Comparison of ENCODE assay signal across 31 mouse cellular contexts in genomic region chr16:25557181-25557580, GRCm38 (mm10).
"Had no signal": no experiment of that assay in that cellular context is flagged by ENCODE, and none has a peak within 500 bp of the region (broad histone marks: within the 10 kb centered on the region; RNA-seq: fewer than 3 reads in every experiment).

No protein-coding gene starts in this region.

- DNase-seq: left cerebral cortex, postnatal 4 days; liver; liver, embryonic 13.5 days; liver, postnatal 0 days; lung, adult 18-20 months; lung, adult 2 months; lung, embryonic 14.5 days; lung, postnatal 10 days; lung, postnatal 14 days; lung, postnatal 36 days; lung, postnatal 4 days; midbrain, embryonic 14.5 days had no signal

- H3K27ac ChIP-seq: limb, embryonic 10.5 days; limb, embryonic 12.5 days; limb, embryonic 13.5 days; limb, embryonic 15.5 days; liver, embryonic 12.5 days; liver, embryonic 13.5 days; liver, embryonic 14.5 days; liver, embryonic 15.5 days; lung, embryonic 15.5 days; macrophage; midbrain, embryonic 10.5 days; midbrain, embryonic 12.5 days; midbrain, embryonic 13.5 days; midbrain, embryonic 15.5 days; neural tube, embryonic 12.5 days had no signal

- H3K4me3 ChIP-seq: limb, embryonic 10.5 days; limb, embryonic 12.5 days; limb, embryonic 13.5 days; limb, embryonic 15.5 days; liver, embryonic 12.5 days; liver, embryonic 13.5 days; liver, embryonic 15.5 days; lung, embryonic 15.5 days; megakaryocyte, embryonic 14.5 days; midbrain, embryonic 10.5 days; midbrain, embryonic 12.5 days; midbrain, embryonic 13.5 days; midbrain, embryonic 15.5 days; neural tube, embryonic 12.5 days had no signal

- H3K4me1 ChIP-seq: limb, embryonic 10.5 days; limb, embryonic 12.5 days; limb, embryonic 13.5 days; limb, embryonic 15.5 days; liver, embryonic 12.5 days; liver, embryonic 13.5 days; liver, embryonic 15.5 days; lung, embryonic 15.5 days; midbrain, embryonic 10.5 days; midbrain, embryonic 12.5 days; midbrain, embryonic 13.5 days; midbrain, embryonic 15.5 days; neural tube, embryonic 12.5 days had no signal

- H3K36me3 ChIP-seq: limb, embryonic 10.5 days; limb, embryonic 12.5 days; limb, embryonic 13.5 days; limb, embryonic 15.5 days; liver, embryonic 12.5 days; liver, embryonic 13.5 days; liver, embryonic 15.5 days; lung, embryonic 15.5 days; midbrain, embryonic 10.5 days; midbrain, embryonic 12.5 days; midbrain, embryonic 13.5 days; midbrain, embryonic 15.5 days; neural tube, embryonic 12.5 days had no signal

- ATAC-seq: liver, embryonic 12.5 days; liver, postnatal 0 days; lung, postnatal 0 days; midbrain, embryonic 13.5 days; midbrain, embryonic 15.5 days; midbrain, embryonic 16.5 days had no signal

- H3K9ac ChIP-seq: limb, embryonic 12.5 days; limb, embryonic 13.5 days; limb, embryonic 15.5 days; liver, embryonic 12.5 days; liver, embryonic 13.5 days; liver, embryonic 14.5 days; liver, embryonic 15.5 days; liver, postnatal 0 days; lung, embryonic 14.5 days; lung, embryonic 15.5 days; midbrain, embryonic 12.5 days; midbrain, embryonic 13.5 days; midbrain, embryonic 15.5 days; neural tube, embryonic 12.5 days had no signal

- H3K4me2 ChIP-seq: limb, embryonic 12.5 days; limb, embryonic 13.5 days; limb, embryonic 15.5 days; liver, embryonic 11.5 days; liver, embryonic 12.5 days; liver, embryonic 13.5 days; liver, embryonic 15.5 days; lung, embryonic 14.5 days; lung, embryonic 15.5 days; midbrain, embryonic 11.5 days; midbrain, embryonic 12.5 days; midbrain, embryonic 13.5 days; midbrain, embryonic 15.5 days; neural tube, embryonic 12.5 days had no signal

- H3K27me3 ChIP-seq: limb, embryonic 12.5 days; limb, embryonic 13.5 days; limb, embryonic 15.5 days; liver, embryonic 12.5 days; liver, embryonic 13.5 days; liver, embryonic 15.5 days; lung, embryonic 15.5 days; megakaryocyte, embryonic 14.5 days; midbrain, embryonic 12.5 days; midbrain, embryonic 13.5 days; midbrain, embryonic 15.5 days; neural tube, embryonic 12.5 days had no signal
